Mouse (Mus musculus): Measurements from ENCODE around the gene Olfr397. TPM values are rescaled to one million over a fixed set of nuclear protein-coding genes. Genes with fewer than 3 reads are reported as not detected.

Gene Olfr397
- not detected for total RNA-seq (2021)
- long read RNA-seq, experiment 1: 0 reads
- long read RNA-seq, experiment 2: 0 reads

GRCm38 (mm10) chr11:73960517-73960916 is at the start of gene Olfr397:
TSS of gene Olfr397 (plus strand) at chr11:73960817.
- no peak for DNase-seq (ENCODE audit: low spot score in 2 of 2)

GRCm38 (mm10) chr11:73936377-73936776 is 24.2 kb upstream of the Olfr397 start, which contains the start of gene Olfr23:
TSS of gene Olfr23 (plus strand) at chr11:73936677.
- DNase-seq (ENCODE audit: low spot score in 2 of 2): no peak

GRCm38 (mm10) chr11:73990307-73990706 is 29.7 kb downstream of the Olfr397 start, which contains the start of gene Olfr398:
TSS of gene Olfr398 (minus strand) at chr11:73990407.
- no peak for DNase-seq (ENCODE audit: low spot score in 2 of 2)

- no peak for DNase-seq (ENCODE audit: low spot score in 2 of 2)
These were observed 32.5 kb downstream of the Olfr397 start for GRCm38 (mm10) chr11:73993115-73993514.

Other genes starting within 250 kb of the Olfr397 start
- gene Olfr389, start 180.1 kb upstream of the Olfr397 start, total RNA-seq (2021): not detected
- gene Olfr390, start 177.9 kb upstream of the Olfr397 start, total RNA-seq (2021): not detected
- not detected for gene Olfr391-ps, start 157.8 kb upstream of the Olfr397 start, total RNA-seq (2021)
- gene Olfr392, start 143.8 kb upstream of the Olfr397 start, total RNA-seq (2021): not detected
- gene Olfr393, start 109.4 kb upstream of the Olfr397 start, total RNA-seq (2021): not detected
- not detected for gene Olfr394, start 70.0 kb upstream of the Olfr397 start, total RNA-seq (2021)
- gene Olfr395, start 51.5 kb upstream of the Olfr397 start, total RNA-seq (2021): not detected
- gene Olfr23, start 24.1 kb upstream of the Olfr397 start, total RNA-seq (2021): not detected
- not detected for gene Olfr398, start 29.6 kb downstream of the Olfr397 start, total RNA-seq (2021)
- not detected for gene Olfr139, start 95.7 kb downstream of the Olfr397 start, total RNA-seq (2021)
- gene Olfr399, start 95.8 kb downstream of the Olfr397 start, total RNA-seq (2021): not detected
- gene Zfp616, start 109.1 kb downstream of the Olfr397 start, total RNA-seq (2021): not detected
- gene Olfr401, start 152.9 kb downstream of the Olfr397 start, total RNA-seq (2021): not detected
- gene Olfr402, start 192.7 kb downstream of the Olfr397 start, total RNA-seq (2021): not detected
- gene Olfr403, start 225.4 kb downstream of the Olfr397 start, total RNA-seq (2021): not detected

Measured in adrenal gland, adult 18-20 months (tissue).